Mouse (Mus musculus): Measurements from ENCODE around the gene Pus7l.

GRCm38 (mm10) chr15:94553536-94553935 is 10.2 kb upstream of the Pus7l start:
- TF ChIP-seq SMC3 (IDR thresholded peaks at IDR 0.05; ENCODE audit: low read depth, low read length) = no peak
- TF ChIP-seq EP300 (IDR thresholded peaks at IDR 0.05; ENCODE audit: low read depth in 1 of 2, low read length in 2 of 2) = no peak
- TF ChIP-seq JUND (IDR thresholded peaks at IDR 0.05; ENCODE audit: low read depth, low read length) = no peak
- TF ChIP-seq POLR2AphosphoS2 (IDR thresholded peaks at IDR 0.05; ENCODE audit: low read length) = no peak
- TF ChIP-seq TAL1 (IDR thresholded peaks at IDR 0.05; ENCODE audit: low read length) = no peak
- TF ChIP-seq ZNF384 (IDR thresholded peaks at IDR 0.05; ENCODE audit: low read depth, low read length) = no peak
- TF ChIP-seq E2F4 (IDR thresholded peaks at IDR 0.05; ENCODE audit: borderline replicate concordance, low read depth, low read length) = no peak
- no peak for TF ChIP-seq KAT2A (conservative IDR thresholded peaks at IDR 0.05; ENCODE audit: low read depth, low read length)

Data from MEL (cell line).